Mouse (Mus musculus) urinary bladder, postnatal 10 days (tissue): ENCODE data around the gene Itga9.

Experiments used
- DNase-seq: peaks from one replicate; pipeline ENCODE4 v3.0.0; 2022; ENCODE audit warnings: low spot score

The Itga9 gene

DNA sequence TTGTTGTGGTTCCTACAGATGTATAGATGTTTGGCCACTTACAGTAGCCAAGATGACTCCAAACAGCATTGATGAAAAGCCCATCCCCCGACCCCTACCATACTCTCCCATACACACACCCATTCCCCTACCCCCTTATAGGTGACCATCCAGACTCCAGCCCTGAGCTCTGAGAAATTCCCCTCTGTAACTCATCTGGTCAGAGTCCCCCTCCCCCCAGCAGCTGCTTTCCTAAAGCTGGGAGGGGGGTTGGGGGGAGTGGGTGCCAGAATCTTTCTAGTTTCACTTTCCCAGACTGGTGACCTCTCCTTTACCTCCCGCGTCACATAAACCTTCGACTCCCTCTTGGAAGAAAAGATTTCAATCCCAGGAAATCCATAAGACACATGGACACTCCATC, 269.2 kb downstream of the Itga9 start:
- no peak for DNase-seq

DNA sequence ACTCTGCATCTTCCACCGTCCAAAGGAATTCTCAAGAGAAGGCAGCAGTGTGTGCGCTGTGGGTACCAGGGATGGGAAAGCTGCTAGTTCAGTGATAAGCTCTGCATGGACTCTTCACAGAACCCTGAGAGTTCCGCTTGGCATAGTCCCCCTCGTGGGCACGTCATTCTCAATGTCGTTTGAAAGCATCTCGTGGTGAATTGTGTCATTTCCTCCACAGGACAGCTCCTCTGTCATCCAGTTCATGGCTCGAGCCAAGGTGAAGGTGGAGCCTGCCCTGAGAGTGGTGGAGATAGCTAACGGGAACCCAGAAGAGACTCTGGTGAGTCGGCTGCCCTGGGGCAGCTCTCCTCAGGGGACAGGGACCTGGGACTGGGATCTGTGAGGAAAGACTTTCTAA, 270.4 kb downstream of the Itga9 start:
- no peak for DNase-seq

DNA sequence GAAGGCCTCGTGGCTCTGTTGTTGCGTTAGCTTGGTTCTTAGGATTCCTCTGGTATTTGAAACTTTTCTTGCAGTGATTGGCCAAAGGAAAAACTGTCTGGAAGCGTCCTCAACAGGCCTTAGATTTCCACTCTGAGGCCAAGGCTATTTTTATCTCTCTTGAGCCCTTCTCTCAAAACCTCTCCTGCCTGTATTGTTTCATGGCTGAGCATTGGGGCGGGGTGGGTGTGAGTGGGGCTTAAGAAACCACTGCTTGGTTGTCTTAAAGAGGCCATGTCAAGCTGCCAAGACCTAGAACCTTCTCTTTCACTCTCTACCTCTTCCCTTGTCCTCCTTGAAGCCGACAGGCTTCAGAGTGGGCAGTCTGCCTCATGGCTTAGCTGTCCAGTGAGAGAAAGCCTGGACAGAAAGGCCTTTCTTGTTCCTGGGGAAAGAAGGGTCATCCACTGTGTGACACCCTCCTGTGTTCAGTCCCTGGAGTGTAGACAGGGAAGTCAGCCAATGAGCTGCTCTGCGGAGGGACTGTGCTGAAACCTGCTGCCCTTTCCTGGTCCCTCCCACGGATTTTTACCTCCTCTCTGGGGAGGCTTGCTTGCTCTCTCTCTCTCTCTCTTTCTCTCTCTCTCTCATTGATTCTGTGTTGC, 271.0 kb downstream of the Itga9 start:
- DNase-seq = no peak

DNA sequence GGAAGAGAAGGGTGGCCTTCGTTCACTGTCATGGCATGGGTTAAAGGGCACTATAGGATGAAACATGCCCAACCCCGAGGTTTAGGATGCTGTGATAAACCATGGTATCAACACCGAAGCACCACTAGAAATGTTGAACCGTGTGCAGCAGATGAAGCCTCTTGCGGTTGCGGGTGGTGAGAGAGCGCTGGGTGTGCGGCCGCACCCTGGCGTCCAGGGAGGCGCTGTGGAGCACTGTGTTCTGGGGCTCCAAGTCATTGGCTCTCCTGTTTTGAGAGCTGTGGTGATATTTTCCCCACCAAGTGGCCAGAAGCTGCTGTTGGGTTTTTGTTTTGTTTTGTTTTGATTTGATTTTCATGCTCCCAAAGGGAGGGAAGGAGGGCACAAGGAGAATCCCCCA, 272.1 kb downstream of the Itga9 start:
- no peak for DNase-seq

DNA sequence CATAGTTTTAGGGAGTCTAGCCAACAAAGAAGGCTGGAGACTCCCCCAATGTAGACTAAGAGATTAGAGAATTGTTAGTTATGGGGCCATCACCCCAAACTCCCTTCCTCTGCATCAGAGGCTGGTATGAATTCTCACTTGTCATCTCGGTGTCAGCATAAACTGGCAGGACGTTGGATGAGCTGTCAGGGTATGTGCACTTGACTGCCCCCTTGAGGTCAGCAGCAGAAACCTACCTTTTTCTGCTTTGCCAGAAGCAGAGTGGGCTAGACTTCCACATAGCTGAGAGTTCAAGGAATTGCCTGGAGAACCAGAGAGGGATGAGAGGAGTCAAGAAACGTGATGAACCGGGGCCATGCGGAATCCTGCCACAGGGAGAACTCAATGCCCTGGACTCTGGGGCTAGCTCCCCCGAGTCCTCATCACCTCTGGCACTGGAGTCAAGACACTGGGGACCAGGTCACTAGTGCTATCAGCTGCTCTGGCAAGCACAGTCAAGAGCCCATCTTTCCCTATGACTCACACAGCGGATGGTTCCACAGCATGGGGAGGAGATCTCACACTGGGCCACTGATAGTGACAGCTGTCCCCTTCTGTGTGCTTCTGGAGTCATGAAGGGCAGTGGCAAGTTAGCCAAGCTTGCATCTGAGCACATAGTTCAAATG, 274.9 kb downstream of the Itga9 start:
- DNase-seq = no peak

DNA sequence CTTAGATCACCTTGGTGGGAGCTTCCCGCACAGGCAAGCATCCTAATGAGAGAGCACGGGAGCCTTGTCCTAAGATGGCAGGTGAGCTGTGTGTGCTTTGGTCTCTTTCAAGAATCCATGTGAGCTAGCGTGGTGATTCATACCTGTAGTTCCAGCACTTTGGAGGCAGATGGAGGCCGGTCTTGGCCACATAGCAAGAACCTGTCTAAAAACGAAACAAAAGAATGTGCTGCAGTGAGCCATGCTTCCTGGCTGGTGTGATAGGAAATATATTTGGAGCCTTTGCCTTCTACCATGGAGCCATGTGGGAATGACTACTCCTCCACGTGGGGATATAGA, 275.4 kb downstream of the Itga9 start:
- no peak for DNase-seq

DNA sequence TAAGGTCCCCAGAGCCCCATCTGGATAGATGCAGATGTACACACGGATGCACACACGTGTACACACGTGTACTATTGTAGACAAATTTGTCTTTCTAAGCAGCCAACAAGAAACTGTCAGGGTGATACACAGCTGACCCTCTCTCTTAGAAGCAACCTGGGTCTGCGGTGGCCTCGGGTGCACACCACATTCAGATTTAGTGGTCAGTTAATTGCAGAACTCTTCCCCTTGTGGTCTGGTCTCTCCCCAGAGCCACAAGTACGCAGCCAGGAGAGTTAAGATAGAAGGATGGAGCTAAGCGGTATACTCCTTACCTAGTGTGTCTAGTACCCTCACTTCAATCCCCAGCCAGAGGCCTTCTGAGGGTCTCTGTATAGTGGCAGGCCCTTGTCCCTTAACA, 276.7 kb downstream of the Itga9 start:
- DNase-seq = no peak

DNA sequence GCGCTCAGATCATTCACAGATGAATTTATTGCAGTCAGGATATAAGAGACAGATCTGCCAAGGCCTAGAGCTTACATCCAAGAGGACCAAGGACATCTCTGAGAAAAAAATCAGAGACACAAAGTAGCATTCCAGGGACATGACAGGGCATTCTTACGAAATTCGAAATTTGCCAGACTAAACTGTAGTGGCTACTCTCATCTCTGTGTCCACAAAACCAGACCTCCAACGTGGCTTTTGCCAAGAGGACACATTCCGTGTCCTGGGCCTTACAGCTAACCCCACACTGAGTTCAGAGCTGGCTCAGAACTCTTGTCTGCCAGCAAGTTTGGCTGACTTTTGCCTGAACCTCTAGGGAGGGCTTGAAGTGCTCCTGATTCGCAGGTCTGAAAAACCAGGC, 279.3 kb downstream of the Itga9 start:
- DNase-seq = no peak

DNA sequence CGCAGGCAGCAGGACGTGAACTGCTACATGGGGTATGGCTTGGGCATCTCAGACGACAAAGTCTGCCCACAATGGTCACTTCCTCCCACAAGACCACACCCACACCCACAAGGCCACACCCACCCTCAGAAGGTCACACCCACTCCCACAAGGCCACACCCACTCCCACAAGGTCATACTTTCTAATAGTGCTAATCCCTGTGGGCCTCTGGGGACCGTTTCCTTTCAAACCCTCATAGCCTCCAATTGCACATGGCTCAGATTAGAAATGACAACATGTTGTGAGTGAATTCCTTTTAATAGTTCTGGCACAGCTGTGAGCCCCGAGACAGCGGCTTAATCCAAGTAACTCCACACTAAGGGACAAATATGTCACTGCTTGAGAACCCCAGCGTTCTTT, 280.7 kb downstream of the Itga9 start:
- DNase-seq = no peak

DNA sequence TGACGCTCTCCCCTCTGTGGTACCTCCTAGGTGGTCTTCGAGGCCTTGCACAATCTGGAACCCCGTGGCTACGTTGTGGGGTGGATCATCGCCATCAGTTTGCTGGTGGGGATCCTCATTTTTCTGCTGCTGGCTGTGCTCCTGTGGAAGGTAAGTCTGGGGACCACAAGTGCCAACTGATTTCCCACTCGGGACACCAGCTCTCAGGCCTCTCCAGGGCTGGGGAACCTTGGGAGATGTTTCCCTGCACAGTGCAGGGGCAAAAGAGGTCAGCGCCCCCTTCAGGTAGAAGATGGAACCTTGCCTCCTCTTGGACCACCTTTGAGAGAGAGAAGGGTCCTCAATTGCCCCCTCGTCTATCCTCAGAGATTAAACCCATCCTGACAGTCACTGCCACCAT, 281.2 kb downstream of the Itga9 start:
- no peak for DNase-seq

DNA sequence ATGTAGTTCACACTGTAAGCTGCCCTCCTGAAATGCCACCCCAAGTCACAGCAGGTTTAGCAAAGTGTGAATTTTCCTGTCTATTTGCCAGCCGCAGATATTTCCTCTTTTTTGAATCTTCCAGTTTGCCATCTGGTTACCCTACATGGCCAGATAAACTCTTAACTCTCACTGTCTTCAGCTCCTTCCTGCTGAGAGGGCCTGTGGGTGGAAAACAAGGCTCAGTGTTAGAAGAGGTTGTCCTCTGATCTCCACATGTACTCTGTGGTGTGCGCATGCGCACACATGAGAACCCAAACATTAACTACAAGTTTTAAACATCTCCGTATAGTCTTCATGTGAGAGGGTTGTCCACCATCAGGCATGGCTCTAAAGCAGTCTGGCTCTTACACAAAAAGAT, 283.7 kb downstream of the Itga9 start:
- DNase-seq = no peak

DNA sequence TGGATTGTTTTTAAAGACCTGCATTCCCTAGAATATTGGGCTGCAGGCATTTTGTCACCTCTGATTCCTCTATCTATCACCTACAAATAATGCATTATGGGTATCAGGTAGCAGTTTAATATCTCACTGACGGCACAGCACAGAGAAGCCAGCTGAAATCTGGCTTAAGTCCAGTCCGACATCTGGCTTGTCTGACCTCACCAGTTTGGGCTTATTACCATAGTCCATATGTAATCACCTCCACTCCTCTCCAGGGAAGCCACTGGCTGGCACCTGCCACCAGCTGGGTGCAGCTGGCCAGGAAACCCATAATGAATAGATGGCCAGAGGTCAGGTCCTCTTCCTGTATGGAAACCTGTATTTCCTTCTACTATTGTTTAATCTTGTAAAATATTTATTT, 284.2 kb downstream of the Itga9 start:
- DNase-seq = no peak

DNA sequence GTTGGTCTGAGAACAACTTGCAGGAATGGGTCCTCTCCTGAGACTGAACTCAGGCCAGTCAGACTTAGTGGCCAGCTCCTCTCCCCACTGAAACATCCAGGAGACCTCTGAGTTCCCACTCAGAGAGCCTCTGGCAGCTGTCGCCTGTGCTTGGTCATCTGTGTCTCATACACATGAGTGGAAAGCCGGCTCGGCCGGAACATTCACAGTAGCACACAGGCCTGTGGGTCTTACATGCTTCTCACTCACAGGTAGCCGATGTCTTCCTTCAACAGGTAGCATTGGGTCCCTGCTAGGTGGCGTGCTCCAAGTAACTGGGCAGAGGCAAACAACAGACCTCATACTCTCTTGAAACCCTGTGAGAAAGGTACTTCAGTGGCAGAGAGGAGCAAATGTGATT, 284.6 kb downstream of the Itga9 start:
- no peak for DNase-seq

DNA sequence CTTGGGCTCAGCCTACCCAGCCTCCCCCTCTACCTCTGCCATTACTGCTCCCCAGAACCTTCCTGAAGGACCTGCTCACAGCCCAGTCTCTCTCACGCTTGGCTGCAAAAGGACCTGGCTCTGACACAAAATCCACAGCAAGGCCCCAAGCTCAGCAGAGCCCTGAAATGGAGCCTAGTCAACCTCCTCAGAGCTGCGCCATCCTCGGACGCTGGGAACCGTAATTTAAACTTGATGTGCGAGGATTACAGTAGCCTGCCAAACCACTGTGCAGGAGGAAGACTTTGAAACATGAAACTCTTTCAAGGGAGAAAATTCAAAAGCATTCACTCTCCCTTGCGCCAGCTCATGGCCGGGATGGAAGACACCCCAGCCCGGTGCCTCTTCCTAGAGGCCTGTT, 285.1 kb downstream of the Itga9 start:
- DNase-seq = no peak

DNA sequence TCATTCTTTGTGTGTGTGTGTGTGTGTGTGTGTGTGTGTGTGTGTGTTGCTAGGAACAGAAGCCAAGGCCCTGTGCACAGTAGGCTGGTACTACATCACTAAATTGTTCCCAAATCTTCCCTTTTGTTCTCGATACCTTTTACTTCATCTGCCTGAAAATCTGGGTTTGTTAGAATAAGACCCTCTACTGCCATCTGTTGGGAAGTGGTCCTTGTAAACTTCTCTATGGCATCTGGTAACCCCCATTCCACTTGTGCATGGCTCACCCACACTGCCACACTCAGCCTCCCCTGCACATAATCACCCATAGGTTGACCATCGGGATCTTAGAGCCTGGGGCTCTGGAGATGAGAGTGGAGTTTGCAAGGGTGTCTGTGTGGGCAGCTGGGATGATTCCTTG, 288.6 kb downstream of the Itga9 start:
- no peak for DNase-seq

DNA sequence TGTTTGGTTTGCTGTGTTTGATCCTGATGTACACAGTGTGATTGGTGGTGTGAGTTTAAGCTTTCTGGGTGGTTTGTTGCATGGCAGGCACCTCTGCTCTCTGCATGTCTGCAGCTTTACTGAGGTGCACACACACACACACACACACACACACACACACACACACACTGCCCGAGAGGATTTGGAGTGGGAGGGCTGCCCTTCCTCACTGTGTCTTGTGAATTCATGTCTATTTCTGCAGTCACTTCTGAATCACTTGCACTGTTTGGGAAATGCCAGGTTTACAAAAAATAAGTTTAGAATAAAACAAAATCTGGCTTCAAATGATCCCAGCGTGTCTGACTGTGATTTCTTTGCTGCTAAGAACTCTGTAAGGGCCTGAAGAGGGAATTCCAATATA, 294.2 kb downstream of the Itga9 start:
- DNase-seq = no peak

DNA sequence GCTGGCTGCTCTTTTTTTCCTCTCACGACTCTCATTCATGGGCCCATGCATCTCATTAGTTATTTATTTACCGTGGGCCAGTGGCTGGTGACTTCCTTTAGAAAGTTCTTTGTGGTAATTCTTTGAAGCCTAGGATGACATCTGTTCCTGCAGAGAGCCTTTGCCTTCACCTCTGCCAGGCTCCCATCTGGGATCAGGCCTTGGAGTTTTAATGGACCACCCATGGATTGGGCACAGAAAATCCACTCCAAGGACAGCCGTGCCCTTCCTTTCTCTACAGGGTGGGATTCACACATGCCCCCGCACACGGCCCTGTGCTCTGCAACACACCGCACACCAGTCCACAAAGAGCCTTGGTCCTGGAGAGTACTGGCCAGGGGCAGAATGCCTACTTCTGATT, 295.4 kb downstream of the Itga9 start:
- no peak for DNase-seq

DNA sequence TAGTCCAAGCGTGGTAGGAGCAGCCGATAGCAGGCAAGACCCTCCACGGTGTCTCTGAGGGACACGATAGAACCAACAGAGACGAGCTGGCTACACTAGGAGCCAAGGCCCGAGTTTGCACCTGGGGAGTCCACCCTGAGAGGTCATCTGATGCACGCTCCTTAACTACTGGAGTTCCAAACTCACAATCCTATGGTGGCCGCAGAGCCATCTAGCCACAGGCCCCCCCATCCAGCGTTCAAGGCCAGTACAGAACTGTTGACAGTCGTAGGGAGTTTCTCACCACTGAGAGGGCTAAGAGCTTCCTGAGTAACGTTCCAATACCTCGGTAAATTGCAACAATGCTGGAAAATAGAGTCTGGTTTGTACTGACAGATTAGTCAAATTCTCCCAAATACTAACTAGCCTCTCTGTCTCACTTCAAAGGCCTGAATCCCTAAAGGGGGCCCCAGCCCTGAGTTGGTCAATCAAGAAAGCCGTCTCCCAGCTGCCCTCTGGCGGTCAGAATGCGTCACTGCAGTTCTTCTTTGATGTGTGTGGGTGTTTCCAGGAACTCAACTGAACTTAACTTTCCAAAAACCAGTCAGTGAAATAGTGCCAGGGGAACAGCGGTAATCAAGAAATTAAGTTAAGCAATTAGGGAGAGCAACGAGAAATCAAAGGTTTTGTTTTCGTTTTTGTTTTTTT, 301.6 kb downstream of the Itga9 start:
- DNase-seq = no peak

DNA sequence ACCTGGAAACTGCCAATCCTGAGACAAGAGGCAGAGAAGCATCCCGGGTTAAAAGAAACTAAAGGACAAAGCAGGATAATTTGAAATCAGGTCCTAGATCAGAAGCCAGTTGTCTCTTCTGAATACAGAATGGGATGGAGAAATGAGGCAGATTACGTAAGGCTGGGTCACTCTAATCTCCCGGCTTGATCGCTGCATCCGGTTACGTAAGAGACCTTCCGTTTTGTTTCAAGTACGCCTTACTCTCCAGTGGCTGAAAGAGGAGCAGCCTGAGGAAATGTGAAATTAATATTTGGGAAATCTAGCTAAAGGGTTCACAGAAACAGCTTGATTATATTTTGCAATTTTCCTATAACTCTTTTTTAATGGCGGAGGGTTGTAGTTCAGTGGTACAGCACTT, 306.6 kb downstream of the Itga9 start:
- no peak for DNase-seq

DNA sequence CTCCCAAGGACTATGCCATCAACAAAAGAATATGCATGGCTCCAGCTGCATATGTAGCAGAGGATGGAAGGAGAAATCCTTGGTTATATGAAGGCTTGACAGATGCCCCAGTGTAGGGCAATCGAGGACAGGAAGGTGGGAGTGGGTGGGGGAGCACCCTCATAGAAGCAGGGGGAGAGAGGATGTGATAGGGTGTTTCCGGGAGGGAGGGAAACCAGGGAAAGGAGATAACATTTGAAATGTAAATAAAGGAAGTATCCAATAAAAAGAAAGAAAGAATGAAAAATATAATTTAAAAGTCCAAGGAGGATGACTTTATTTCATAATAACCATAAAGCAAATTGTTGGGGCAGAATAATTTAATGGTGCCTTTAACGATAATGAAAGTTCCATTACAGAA, 307.1 kb downstream of the Itga9 start:
- no peak for DNase-seq

DNA sequence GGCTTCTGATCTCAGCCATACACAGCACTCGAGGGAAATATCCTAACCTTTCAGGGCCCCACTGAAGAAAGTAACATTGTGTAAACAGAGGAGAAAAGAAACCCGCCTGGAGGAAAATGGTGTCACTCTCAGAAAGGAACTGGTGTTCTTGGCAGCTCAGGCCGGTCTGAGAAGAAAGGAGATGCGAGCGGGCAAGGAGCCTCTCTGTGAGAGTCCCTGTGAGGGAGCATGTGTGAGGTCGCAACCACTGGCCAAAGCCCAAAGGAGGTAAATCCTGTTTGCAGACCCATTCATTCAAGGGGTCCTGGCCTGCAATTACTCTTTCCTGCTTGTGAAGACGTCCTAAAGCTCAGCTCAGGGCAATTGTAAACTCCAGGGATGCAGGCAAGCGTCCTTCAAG, 308.1 kb downstream of the Itga9 start:
- no peak for DNase-seq

DNA sequence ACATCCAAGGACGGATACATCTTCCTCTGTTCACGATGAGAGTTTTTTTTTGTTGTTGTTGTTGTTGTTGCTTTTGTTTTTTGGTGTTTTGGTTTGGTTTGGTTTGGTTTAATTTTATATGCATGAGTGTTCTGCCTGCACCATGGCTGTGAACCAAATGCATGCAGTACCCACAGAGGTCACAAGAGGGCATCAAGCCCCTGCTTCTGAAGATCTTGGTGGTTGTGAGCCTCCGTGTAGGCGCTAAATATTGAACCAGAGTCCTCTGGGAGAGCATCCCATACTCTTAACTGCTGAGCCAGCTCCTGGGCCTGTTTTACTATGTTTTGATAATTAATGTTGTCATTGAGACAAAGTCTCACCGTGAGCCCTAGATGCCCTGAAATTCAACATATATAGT, 308.8 kb downstream of the Itga9 start:
- DNase-seq = no peak

DNA sequence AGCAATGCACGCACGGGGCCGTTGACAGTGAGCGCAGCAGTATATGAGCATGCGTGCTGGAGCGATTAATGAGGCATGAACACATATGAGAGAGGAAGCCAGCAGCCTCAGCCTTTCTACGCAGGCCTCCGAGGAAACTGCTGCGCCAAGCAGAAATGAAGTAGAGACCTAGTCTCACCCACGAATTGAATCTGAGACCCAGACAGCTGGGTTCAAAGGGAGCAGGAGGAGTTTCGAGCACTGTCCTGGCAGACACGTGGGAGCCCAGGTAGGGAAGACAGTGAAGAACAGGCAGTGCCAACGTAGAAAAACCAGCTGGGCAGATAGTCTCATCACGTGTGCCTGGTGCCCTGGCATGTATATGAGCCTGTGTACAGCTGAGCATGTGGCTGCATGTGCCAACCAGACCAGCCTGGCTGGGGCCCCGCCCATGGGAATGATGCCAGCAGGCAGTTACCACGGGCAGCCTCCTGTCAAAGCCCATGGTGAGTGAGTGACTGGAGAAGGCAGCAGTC, 313.2 kb downstream of the Itga9 start:
- no peak for DNase-seq
